Mouse (Mus musculus): ENCODE results near the gene Acap2.

GRCm38 (mm10) chr16:31052177-31052726, 148.8 kb downstream of the Acap2 start:
- TF ChIP-seq POLR2A (IDR thresholded peaks at IDR 0.05; ENCODE audit: low read depth, low read length), result no peak
- TF ChIP-seq CTCF (IDR thresholded peaks at IDR 0.05; ENCODE audit: extremely low read depth, insufficient read depth, insufficient read length, insufficient replicate concordance), result no peak
